Mouse (Mus musculus) spleen, embryonic (tissue): ENCODE measurements around the gene March5.
"Not testable (repeated sequence)": the region's sequence is repeated elsewhere in the genome, so short reads cannot be mapped to it uniquely, and the experiment has no call there.

Experiments
- CTCF ChIA-PET: fragments of 350-600 bp; sonication (Branson Sonifier 250); formaldehyde crosslinking; loops from one replicate; lab custom pipeline; 2022; lab: Charles Lee

The March5 gene

GRCm38 (mm10) chr19:37208176-37208755 lies 923 bp downstream of the March5 start, which contains the start of gene Cpeb3:
Gene Cpeb3 (minus strand): TSS chr19:37208601.
- CTCF ChIA-PET = no interaction called here

GRCm38 (mm10) chr19:37208986-37209385 lies 1.6 kb downstream of the March5 start:
- CTCF ChIA-PET = no interaction called here

- CTCF ChIA-PET = no interaction called here
Observed at GRCm38 (mm10) chr19:37209467-37210128, 2.3 kb downstream of the March5 start.

GRCm38 (mm10) chr19:37210457-37210856 lies 3.1 kb downstream of the March5 start:
- CTCF ChIA-PET = no interaction called here

GRCm38 (mm10) chr19:37211416-37211815 lies 4.1 kb downstream of the March5 start:
- CTCF ChIA-PET = interaction anchor here (0.6 kb wide), 1 partner anchor 164 kb away, joined by 6 read pairs; no protein-coding TSS in a partner anchor

GRCm38 (mm10) chr19:37214711-37215110 lies 7.4 kb downstream of the March5 start:
- CTCF ChIA-PET = no interaction called here

- CTCF ChIA-PET = no interaction called here
Observed at GRCm38 (mm10) chr19:37225197-37225862, 18.0 kb downstream of the March5 start.

GRCm38 (mm10) chr19:37232598-37232997 lies 25.3 kb downstream of the March5 start:
- CTCF ChIA-PET = not testable (repeated sequence)

GRCm38 (mm10) chr19:37233561-37234539 lies 26.5 kb downstream of the March5 start:
- CTCF ChIA-PET = interaction anchor here (0.5 kb wide), 1 partner anchor 8 kb away, joined by 6 read pairs; no protein-coding TSS in a partner anchor

GRCm38 (mm10) chr19:37235818-37236217 lies 28.5 kb downstream of the March5 start:
- CTCF ChIA-PET = interaction anchor here (0.7 kb wide), 1 partner anchor 371 kb away, joined by 3 read pairs; no protein-coding TSS in a partner anchor

GRCm38 (mm10) chr19:37237306-37237705 lies 30.0 kb downstream of the March5 start:
- CTCF ChIA-PET = interaction anchor here (0.7 kb wide), 1 partner anchor 804 kb away, joined by 3 read pairs; no protein-coding TSS in a partner anchor

GRCm38 (mm10) chr19:37237712-37238437 lies 30.5 kb downstream of the March5 start:
- CTCF ChIA-PET = interaction anchor here (0.6 kb wide), 2 partner anchors 289 to 306 kb away, joined by 5 to 7 read pairs; no protein-coding TSS in a partner anchor

GRCm38 (mm10) chr19:37238651-37239050 lies 31.3 kb downstream of the March5 start:
- CTCF ChIA-PET = interaction anchor here (0.6 kb wide), 2 partner anchors 290 to 307 kb away, joined by 5 to 7 read pairs; no protein-coding TSS in a partner anchor

GRCm38 (mm10) chr19:37239096-37239495 lies 31.8 kb downstream of the March5 start:
- CTCF ChIA-PET = no interaction called here

- CTCF ChIA-PET = no interaction called here
Observed at GRCm38 (mm10) chr19:37241201-37241600, 33.9 kb downstream of the March5 start.

- CTCF ChIA-PET = interaction anchor here (0.7 to 0.8 kb wide), 2 partner anchors 9 to 964 kb away, joined by 4 to 6 read pairs; no protein-coding TSS in a partner anchor
Observed at GRCm38 (mm10) chr19:37242707-37243106, 35.4 kb downstream of the March5 start.

- CTCF ChIA-PET = no interaction called here
Observed at GRCm38 (mm10) chr19:37246859-37247258, 39.5 kb downstream of the March5 start.

- CTCF ChIA-PET = no interaction called here
Observed at GRCm38 (mm10) chr19:37248199-37248598, 40.9 kb downstream of the March5 start.

- CTCF ChIA-PET = no interaction called here
Observed at GRCm38 (mm10) chr19:37252104-37252503, 44.8 kb downstream of the March5 start.

GRCm38 (mm10) chr19:37255321-37255720 lies 48.0 kb downstream of the March5 start:
- CTCF ChIA-PET = no interaction called here
